Comparison of ENCODE assay signal across 24 mouse cellular contexts in genomic region chr9:65259366-65259765, GRCm38 (mm10). TPM values are rescaled to one million over a fixed set of nuclear protein-coding genes. Genes with fewer than 3 reads are reported as not detected.
DNase-seq lines count a peak whose midpoint lies in the region; ATAC-seq lines count a peak whose summit lies in the region.
"Had no signal": no experiment of that assay in that cellular context is flagged by ENCODE, and none has a peak within 500 bp of the region (broad histone marks: within the 10 kb centered on the region; RNA-seq: fewer than 3 reads in every experiment).

No protein-coding gene starts in this region.

- no peaks in the 10 kb centered on the region for H3K9me3 ChIP-seq in heart, embryonic 11.5 days (replicated peaks; ENCODE audit: control insufficient read depth, low read length)
- H3K9me3 ChIP-seq: embryonic facial prominence, embryonic 10.5 days; embryonic facial prominence, embryonic 12.5 days; forebrain, embryonic 13.5 days; forebrain, embryonic 15.5 days; G1E had no signal

- no peaks in the 10 kb centered on the region for H3K27me3 ChIP-seq in heart, embryonic 11.5 days (ENCODE audit: control insufficient read depth, insufficient read depth, low read length)
- H3K27me3 ChIP-seq: embryonic facial prominence, embryonic 12.5 days; forebrain, embryonic 13.5 days; forebrain, embryonic 15.5 days; Patski had no signal

- H3K9ac ChIP-seq in heart, embryonic 11.5 days (ENCODE audit: low read depth, low read length) = no peak overlapping the region
- H3K9ac ChIP-seq: embryonic facial prominence, embryonic 12.5 days; forebrain, embryonic 13.5 days; forebrain, embryonic 15.5 days; forebrain, postnatal 0 days had no signal

- no peak overlapping the region for H3K27ac ChIP-seq in heart, embryonic 11.5 days (ENCODE audit: low read depth, low read length)
- H3K27ac ChIP-seq: embryonic facial prominence, embryonic 10.5 days; embryonic facial prominence, embryonic 12.5 days; forebrain, embryonic 13.5 days; forebrain, embryonic 15.5 days had no signal

- no peaks in the 10 kb centered on the region for H3K36me3 ChIP-seq in heart, embryonic 11.5 days (ENCODE audit: control insufficient read depth, insufficient read depth, low read length)
- H3K36me3 ChIP-seq: embryonic facial prominence, embryonic 10.5 days; embryonic facial prominence, embryonic 12.5 days; forebrain, embryonic 15.5 days; G1E had no signal

- H3K4me1 ChIP-seq in heart, embryonic 11.5 days (ENCODE audit: control insufficient read depth, insufficient read depth, low read length) = no peaks in the 10 kb centered on the region
- H3K4me1 ChIP-seq: forebrain, embryonic 13.5 days; forebrain, embryonic 15.5 days had no signal

- DNase-seq in gastrocnemius, adult 18-20 months (ENCODE audit: low spot score) = peak; percentile 14
- no peak for DNase-seq in gastrocnemius, postnatal 10 days
- DNase-seq in heart, adult 11 months = peak; percentile 90
- DNase-seq in 3T3-L1 (ENCODE audit: low read depth, low spot score) = peak; percentile 14
- no peak for DNase-seq in layer of hippocampus, adult 11-12 months (ENCODE audit: low spot score)
- DNase-seq: adrenal gland, adult 8-10 months; adrenal gland, postnatal 14 days; adrenal gland, postnatal 36 days; B cell, adult 2 months; cerebellum, adult 11-12 months; cerebellum, adult 2 months; cerebellum, adult 9-11 months; cerebellum, postnatal 25 days; forebrain, postnatal 0 days had no signal

- WGBS in heart, embryonic 11.5 days (ENCODE audit: insufficient replicate concordance) = 77% methylated on average over 7 of the region's 7 CpGs

- H3K4me3 ChIP-seq in heart, embryonic 11.5 days (ENCODE audit: low read depth, low read length) = no peak overlapping the region
- H3K4me3 ChIP-seq: embryonic facial prominence, embryonic 10.5 days; embryonic facial prominence, embryonic 12.5 days; forebrain, embryonic 13.5 days; forebrain, embryonic 15.5 days had no signal

- no peak for ATAC-seq in heart, embryonic 11.5 days (replicated peaks; ENCODE audit: insufficient number of reproducible peaks, low FRiP score, low TSS enrichment)
- ATAC-seq: activated CD4-positive, CD25-positive, alpha-beta regulatory T cell, adult 4 months; CD4-positive, CD25-positive, alpha-beta regulatory T cell, adult 4 months; forebrain, embryonic 13.5 days; forebrain, embryonic 15.5 days; forebrain, postnatal 0 days; Patski had no signal

- H3K4me2 ChIP-seq in heart, embryonic 11.5 days = no peak overlapping the region
- H3K4me2 ChIP-seq: embryonic facial prominence, embryonic 12.5 days; forebrain, embryonic 13.5 days; forebrain, embryonic 15.5 days had no signal

RNA-seq across cellular contexts. Expression of gene Cilp, which starts 5.6 kb away (rescaled TPM):
- 10 to 100 TPM; 20.6 to 30.0 TPM for total RNA-seq in gastrocnemius, adult 18-20 months (2021)
- 100 to 1,000 TPM; 101 to 103 TPM for total RNA-seq in gastrocnemius, postnatal 10 days (2021)
- 0.14 TPM in 1 of 2 replicates, not detected in the other for polyA plus RNA-seq in heart, embryonic 11.5 days (2014; fragmentation: Nextera tagmentation; extraction: Ambion mirVana)
- total RNA-seq: CH12.LX had no signal
- polyA plus RNA-seq: activated CD4-positive, CD25-positive, alpha-beta regulatory T cell, adult 4 months; CD4-positive, CD25-positive, alpha-beta regulatory T cell, adult 4 months; G1E; Patski had no signal

RNA-seq across cellular contexts. Expression of gene Clpx, which starts 34.7 kb away (rescaled TPM):
- 10 to 100 TPM; 61.6 to 63.1 TPM for total RNA-seq in gastrocnemius, adult 18-20 months (2021)
- 10 to 100 TPM; 61.8 to 64.5 TPM for total RNA-seq in gastrocnemius, postnatal 10 days (2021)
- polyA plus RNA-seq in heart, embryonic 11.5 days (2014; fragmentation: Nextera tagmentation; extraction: Ambion mirVana) = 42.9 and 50.6 TPM in 2 replicates

Comparison
In these comparisons a context has a peak if more than half of its experiments do, and no peak if none do; other contexts are left out.
1. DNase-seq: peak in gastrocnemius, adult 18-20 months (single experiment), heart, adult 11 months (single experiment) and 3T3-L1 (single experiment); none in gastrocnemius, postnatal 10 days (single experiment) and layer of hippocampus, adult 11-12 months (single experiment).